Mouse (Mus musculus) heart, adult 11 months (tissue): ENCODE measurements at regions not wholly inside any gene's neighbourhood (a gene's known extent, or its start where the extent isn't known, plus 50 kb on each side); places are given as distances from the start of the nearest gene placed in this dataset.

Experiments
- DNase-seq: peaks from one replicate; pipeline ENCODE4 v3.0.0; 2022

- peak; percentile 65 for DNase-seq
These were observed 63.8 kb upstream of the Srsf6 start for GRCm38 (mm10) chr2:162867516-162868029.

- peak; percentile 68 for DNase-seq
These were observed 64.6 kb upstream of the Srsf6 start for GRCm38 (mm10) chr2:162866613-162867314.

GRCm38 (mm10) chr2:162864571-162864970 is 66.8 kb upstream of the Srsf6 start:
- DNase-seq = peak; percentile 82

- peak; percentile 91 for DNase-seq
These were observed 76.7 kb upstream of the Srsf6 start for GRCm38 (mm10) chr2:162854606-162855005.

GRCm38 (mm10) chr2:162853576-162853975 is 77.8 kb upstream of the Srsf6 start:
- DNase-seq = peak; percentile 98

GRCm38 (mm10) chr2:162841761-162842160 is 89.6 kb upstream of the Srsf6 start:
- DNase-seq = peak; percentile 74

- DNase-seq = peak; percentile 75
These were observed 93.6 kb upstream of the Srsf6 start for GRCm38 (mm10) chr2:162837776-162838175.

GRCm38 (mm10) chr2:162833741-162834140 is 97.6 kb upstream of the Srsf6 start:
- DNase-seq = peak; percentile 73

- peak; percentile 83 for DNase-seq
These were observed 112.5 kb upstream of the Srsf6 start for GRCm38 (mm10) chr2:162818787-162819186.

GRCm38 (mm10) chr2:162814205-162814604 is 117.1 kb upstream of the Srsf6 start:
- peak; percentile 85 for DNase-seq

GRCm38 (mm10) chr2:162807747-162808146 is 123.6 kb upstream of the Srsf6 start:
- peak; percentile 83 for DNase-seq

- no peak for DNase-seq
These were observed 134.8 kb upstream of the Srsf6 start for GRCm38 (mm10) chr2:162796528-162796927.

GRCm38 (mm10) chr2:162794285-162794684 is 133.3 kb upstream of the Ptprt start:
- no peak for DNase-seq

GRCm38 (mm10) chr2:162791374-162792098 is 130.6 kb upstream of the Ptprt start:
- peak; percentile 86 for DNase-seq

GRCm38 (mm10) chr2:162784176-162784813 is 123.3 kb upstream of the Ptprt start:
- peak; percentile 83 for DNase-seq

- DNase-seq = no peak
These were observed 120.7 kb upstream of the Ptprt start for GRCm38 (mm10) chr2:162781599-162781998.

- no peak for DNase-seq
These were observed 115.6 kb upstream of the Ptprt start for GRCm38 (mm10) chr2:162776542-162776941.

- peak; percentile 66 for DNase-seq
These were observed 111.6 kb upstream of the Ptprt start for GRCm38 (mm10) chr2:162772520-162772919.

- DNase-seq = peak; percentile 75
These were observed 108.9 kb upstream of the Ptprt start for GRCm38 (mm10) chr2:162769711-162770428.

- no peak for DNase-seq
These were observed 103.1 kb upstream of the Ptprt start for GRCm38 (mm10) chr2:162764059-162764458.

- DNase-seq = no peak
These were observed 79.6 kb upstream of the Ptprt start for GRCm38 (mm10) chr2:162740523-162740922.

- DNase-seq = peak; percentile 43
These were observed 74.8 kb upstream of the Ptprt start for GRCm38 (mm10) chr2:162735761-162736160.

GRCm38 (mm10) chr2:162734286-162734685 is 73.3 kb upstream of the Ptprt start:
- DNase-seq = peak; percentile 52
